Mouse (Mus musculus) heart, embryonic 11.5 days (tissue): ENCODE data around the gene Ubxn1. TPM values are rescaled to one million over a fixed set of nuclear protein-coding genes. Genes with fewer than 3 reads are reported as not detected.

Experiments
- ATAC-seq: fragments of 200-750 bp; cut with Nextera tagmentation; replicated peaks from 2 replicates; pipeline ENCODE4 v1.8.0; 2017; ENCODE audit warnings: moderate library complexity; ENCODE audit not compliant: insufficient number of reproducible peaks, low FRiP score, low TSS enrichment
- H3K27ac ChIP-seq: fragments of 300-500 bp; sonication (generic); 2 replicates; pipeline ENCODE4 v1.5.1; 2014; ENCODE audit warnings: mild to moderate bottlenecking, low read depth, low read length
- H3K27me3 ChIP-seq: fragments of 300-500 bp; sonication (generic); 2 replicates; pipeline ENCODE4 v1.6.1; 2014; ENCODE audit warnings: mild to moderate bottlenecking, low read length, mixed read lengths; ENCODE audit not compliant: control insufficient read depth, insufficient read depth
- H3K36me3 ChIP-seq: fragments of 300-500 bp; sonication (generic); 2 replicates; pipeline ENCODE4 v1.6.1; 2014; ENCODE audit warnings: mild to moderate bottlenecking, low read length, moderate library complexity, mixed read lengths; ENCODE audit not compliant: control insufficient read depth, insufficient read depth
- H3K4me1 ChIP-seq: fragments of 300-500 bp; sonication (generic); 2 replicates; pipeline ENCODE4 v1.6.1; 2014; ENCODE audit warnings: low read length; ENCODE audit not compliant: control insufficient read depth, insufficient read depth
- H3K4me2 ChIP-seq: fragments of 300-500 bp; sonication (generic); 2 replicates; pipeline ENCODE4 v1.6.1; 2014; ENCODE audit warnings: mild to moderate bottlenecking, moderate library complexity
- H3K4me3 ChIP-seq: fragments of 300-500 bp; sonication (generic); 2 replicates; pipeline ENCODE4 v1.5.1; 2014; ENCODE audit warnings: low read depth, low read length
- H3K9ac ChIP-seq: fragments of 300-500 bp; sonication (generic); 2 replicates; pipeline ENCODE4 v1.6.1; 2014; ENCODE audit warnings: mild to moderate bottlenecking, low read depth, low read length, moderate library complexity
- H3K9me3 ChIP-seq: fragments of 300-500 bp; sonication (generic); replicated peaks from 2 replicates; pipeline ENCODE4 v1.6.1; 2016; ENCODE audit warnings: low read length; ENCODE audit not compliant: control insufficient read depth
- WGBS: fragments of 180-500 bp; shearing (Covaris S2); extraction: QIAGEN DNeasy Blood & Tissue Kit; methylation state at CpG from one replicate; pipeline ENCODE4 v1.1.7; 2014; ENCODE audit not compliant: insufficient replicate concordance; 5-methylcytosine and 5-hydroxymethylcytosine counted together
- polyA plus RNA-seq: library from polyadenylated mRNA; unstranded; fragments of >200 nt; fragmentation: Nextera tagmentation; extraction: Ambion mirVana; gene quantifications from 2 replicates; pipeline ENCODE4 v1.2.1, GENCODE M21; 2014

The Ubxn1 gene
- polyA plus RNA-seq, 1 experiment from 2014 or later = 141 TPM

GRCm38 (mm10) chr19:8838041-8838730 lies 33.1 kb upstream of the Ubxn1 start:
- Histone ChIP-seq H3K9me3 (no peaks in the 10 kb centered on the region), H3K9ac (peak overlapping the region; percentile 88), H3K27me3 (no peaks in the 10 kb centered on the region), H3K4me2 (peak overlapping the region; percentile 81), H3K36me3 (peaks cover 16% of the 10 kb centered on the region), H3K4me3 (peak overlapping the region; percentile 59), H3K4me1 (peaks cover 27% of the 10 kb centered on the region), H3K27ac (peak overlapping the region; percentile 94)
- WGBS = 19% methylated on average over 15 of the region's 15 CpGs
- ATAC-seq = no peak

- Histone ChIP-seq H3K4me1 (peaks cover 27% of the 10 kb centered on the region), H3K4me2 (peak within 1 kb of the TSS; percentile 81), H3K36me3 (peaks cover 7% of the 10 kb centered on the region), H3K27ac (peak within 1 kb of the TSS; percentile 94), H3K4me3 (peak within 1 kb of the TSS; percentile 59), H3K27me3 (no peaks in the 10 kb centered on the region), H3K9ac (peak within 1 kb of the TSS; percentile 88), H3K9me3 (no peaks in the 10 kb centered on the region)
- 47% methylated on average over 11 of the region's 11 CpGs for WGBS
- no peak for ATAC-seq
These were observed 32.0 kb upstream of the Ubxn1 start, which contains the start of gene Gng3 for GRCm38 (mm10) chr19:8839103-8839907. Gene Gng3 (minus strand): TSS chr19:8839194.

- peak overlapping the region; percentile 66 for H3K4me2 ChIP-seq
- ATAC-seq = peak; percentile 74
- H3K9ac ChIP-seq = peak overlapping the region; percentile 64
- H3K4me3 ChIP-seq = peak overlapping the region; percentile 45
- H3K4me1 ChIP-seq = peaks cover 27% of the 10 kb centered on the region
- WGBS = 24% methylated on average over 29 of the region's 29 CpGs
- no peaks in the 10 kb centered on the region for H3K27me3 ChIP-seq
- H3K27ac ChIP-seq = no peak overlapping the region
- H3K36me3 ChIP-seq = peaks cover 5% of the 10 kb centered on the region
- H3K9me3 ChIP-seq = no peaks in the 10 kb centered on the region
These were observed 31.1 kb upstream of the Ubxn1 start for GRCm38 (mm10) chr19:8839908-8840791.

- Histone ChIP-seq H3K36me3 (peaks cover 2% of the 10 kb centered on the region), H3K27ac (no peak overlapping the region), H3K4me2 (peak overlapping the region; percentile 66), H3K9me3 (no peaks in the 10 kb centered on the region), H3K4me1 (peaks cover 27% of the 10 kb centered on the region), H3K27me3 (no peaks in the 10 kb centered on the region), H3K9ac (peak overlapping the region; percentile 64), H3K4me3 (peak overlapping the region; percentile 45)
- 87% methylated on average over 7 of the region's 7 CpGs for WGBS
- ATAC-seq = no peak
These were observed 30.3 kb upstream of the Ubxn1 start for GRCm38 (mm10) chr19:8841012-8841411.

- H3K36me3 ChIP-seq = peaks cover 5% of the 10 kb centered on the region; the same call in 1 of the 2 replicates
- H3K9me3 ChIP-seq = no peaks in the 10 kb centered on the region
- WGBS = 85% methylated on average over 6 of the region's 6 CpGs
- peaks cover 27% of the 10 kb centered on the region for H3K4me1 ChIP-seq
- no peak overlapping the region for H3K9ac ChIP-seq
- ATAC-seq = no peak
- no peaks in the 10 kb centered on the region for H3K27me3 ChIP-seq
- no peak overlapping the region for H3K4me2 ChIP-seq
- H3K4me3 ChIP-seq = no peak overlapping the region
- no peak overlapping the region for H3K27ac ChIP-seq
These were observed 28.3 kb upstream of the Ubxn1 start for GRCm38 (mm10) chr19:8842961-8843360.

GRCm38 (mm10) chr19:8844371-8845129 lies 26.7 kb upstream of the Ubxn1 start:
- no peaks in the 10 kb centered on the region for H3K27me3 ChIP-seq
- 64% methylated on average over 5 of the region's 5 CpGs for WGBS

GRCm38 (mm10) chr19:8848356-8848755 lies 22.9 kb upstream of the Ubxn1 start:
- peaks cover 4% of the 10 kb centered on the region; the same call in 1 of the 2 replicates for H3K4me1 ChIP-seq
- 68% methylated on average over 5 of the region's 5 CpGs for WGBS
- H3K9ac ChIP-seq = no peak overlapping the region
- no peak overlapping the region for H3K4me3 ChIP-seq
- H3K27me3 ChIP-seq = no peaks in the 10 kb centered on the region
- ATAC-seq = no peak
- no peak overlapping the region for H3K27ac ChIP-seq
- H3K36me3 ChIP-seq = 0 out of 2 replicates have a peak, but pooled peaks cover 3% of the 10 kb centered on the region
- no peaks in the 10 kb centered on the region for H3K9me3 ChIP-seq
- H3K4me2 ChIP-seq = no peak overlapping the region

More at GRCm38 (mm10) chr19:8844371-8845129, 26.7 kb upstream of the Ubxn1 start:
- Histone ChIP-seq H3K27ac (no peak overlapping the region), H3K9ac (no peak overlapping the region), H3K4me1 (peaks cover 13% of the 10 kb centered on the region), H3K36me3 (peaks cover 5% of the 10 kb centered on the region; the same call in 1 of the 2 replicates), H3K9me3 (no peaks in the 10 kb centered on the region), H3K4me2 (no peak overlapping the region), H3K4me3 (no peak overlapping the region)
- no peak for ATAC-seq
